Mouse (Mus musculus) hindbrain, postnatal 0 days (tissue): ENCODE measurements around the gene Tcf7. TPM values are rescaled to one million over a fixed set of nuclear protein-coding genes. Genes with fewer than 3 reads are reported as not detected.
A peak's percentile ranks its signal among the peaks of the same experiment; 100 is the strongest.

Source experiments
- ATAC-seq: fragments of 200-750 bp; cut with Nextera tagmentation; 2 replicates; pipeline ENCODE4 v1.8.0; 2017; ENCODE audit warnings: mild to moderate bottlenecking, moderate TSS enrichment, moderate library complexity
- DNase-seq: peaks from one replicate; pipeline ENCODE4 v3.0.0-alpha.2; 2015; ENCODE audit warnings: low spot score
- H3K27ac ChIP-seq: fragments of 300-500 bp; sonication (generic); 2 replicates; pipeline ENCODE4 v1.5.1; 2014; ENCODE audit warnings: mild to moderate bottlenecking
- H3K27me3 ChIP-seq: fragments of 300-500 bp; sonication (generic); 2 replicates; pipeline ENCODE4 v1.6.1; 2014; ENCODE audit warnings: low read length, mixed read lengths; ENCODE audit not compliant: insufficient read depth
- H3K36me3 ChIP-seq: fragments of 300-500 bp; sonication (generic); 2 replicates; pipeline ENCODE4 v1.6.1; 2014; ENCODE audit warnings: low read length, mixed read lengths; ENCODE audit not compliant: insufficient read depth
- H3K4me1 ChIP-seq: fragments of 300-500 bp; sonication (generic); 2 replicates; pipeline ENCODE4 v1.6.1; 2014; ENCODE audit warnings: antibody characterized with exemption, low read length, mixed read lengths; ENCODE audit not compliant: insufficient read depth
- H3K4me2 ChIP-seq: fragments of 300-500 bp; sonication (generic); 2 replicates; pipeline ENCODE4 v1.6.1; 2014; ENCODE audit warnings: low read depth, mild to moderate bottlenecking, low read length, moderate library complexity, mixed read lengths
- H3K4me3 ChIP-seq: fragments of 300-500 bp; sonication (generic); 2 replicates; pipeline ENCODE4 v1.5.1; 2014; ENCODE audit warnings: low read length
- H3K9ac ChIP-seq: fragments of 300-500 bp; sonication (generic); replicated peaks from 2 replicates; pipeline ENCODE4 v1.6.1; 2014; ENCODE audit warnings: mild to moderate bottlenecking, low read length, moderate library complexity, mixed read lengths
- H3K9me3 ChIP-seq: fragments of 300-500 bp; sonication (generic); 2 replicates; pipeline ENCODE4 v1.6.1; 2016; ENCODE audit warnings: low read length, mixed read lengths
- CTCF ChIP-seq: IDR thresholded peaks from 2 replicates; pipeline ENCODE4 v1.5.1; 2016; ENCODE audit warnings: antibody characterized with exemption, control low read depth, low read depth
- WGBS: fragments of 180-500 bp; shearing (Covaris S2); extraction: QIAGEN DNeasy Blood & Tissue Kit; methylation state at CpG from one replicate; pipeline ENCODE4 v1.1.7; 2014; 5-methylcytosine and 5-hydroxymethylcytosine counted together
- polyA plus RNA-seq: library from polyadenylated mRNA; unstranded; fragments of >200 nt; fragmentation: Nextera tagmentation; extraction: Ambion mirVana; gene quantifications from 2 replicates; pipeline ENCODE4 v1.2.1, GENCODE M21; 2015
- total RNA-seq: library from RNA; depleted of rRNA; stranded (reverse); fragments of >200 nt; gene quantifications from 2 replicates; pipeline ENCODE4 v1.2.3, GENCODE M21; 2014

Tcf7 gene
- total and polyA plus RNA-seq, 2 experiments from 2014 or later, result 3.3 to 4.3 TPM

DNA sequence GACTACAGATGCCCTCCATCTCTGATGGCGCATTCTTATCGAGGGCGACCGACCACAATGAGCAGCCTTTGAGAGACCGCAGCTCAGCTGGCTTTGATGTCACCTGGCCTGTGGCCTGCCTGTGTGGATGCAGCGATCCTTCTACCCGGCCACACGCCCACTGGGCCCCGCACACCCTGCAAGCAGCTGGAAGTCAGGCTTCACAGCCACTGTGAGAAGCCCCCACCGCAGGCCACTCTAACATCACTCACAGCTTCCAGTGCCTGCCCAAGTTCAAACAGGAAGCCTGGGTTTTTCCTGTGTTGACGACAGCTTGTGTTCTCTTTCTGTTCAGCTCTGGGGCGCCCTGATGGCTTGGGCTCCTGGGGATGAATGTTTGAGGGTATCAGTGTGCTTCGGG is 35.6 kb upstream of the Tcf7 start:
- Histone ChIP-seq H3K36me3 (no peaks in the 10 kb centered on the region), H3K27ac (no peak overlapping the region), H3K9me3 (no peaks in the 10 kb centered on the region), H3K4me2 (no peak overlapping the region), H3K27me3 (no peaks in the 10 kb centered on the region), H3K4me1 (no peaks in the 10 kb centered on the region), H3K4me3 (no peak overlapping the region), H3K9ac (no peak overlapping the region)
- DNase-seq (no peak), ATAC-seq (no peak)
- 75% methylated on average over 13 of the region's 13 CpGs for WGBS
- no peak for TF ChIP-seq CTCF

DNA sequence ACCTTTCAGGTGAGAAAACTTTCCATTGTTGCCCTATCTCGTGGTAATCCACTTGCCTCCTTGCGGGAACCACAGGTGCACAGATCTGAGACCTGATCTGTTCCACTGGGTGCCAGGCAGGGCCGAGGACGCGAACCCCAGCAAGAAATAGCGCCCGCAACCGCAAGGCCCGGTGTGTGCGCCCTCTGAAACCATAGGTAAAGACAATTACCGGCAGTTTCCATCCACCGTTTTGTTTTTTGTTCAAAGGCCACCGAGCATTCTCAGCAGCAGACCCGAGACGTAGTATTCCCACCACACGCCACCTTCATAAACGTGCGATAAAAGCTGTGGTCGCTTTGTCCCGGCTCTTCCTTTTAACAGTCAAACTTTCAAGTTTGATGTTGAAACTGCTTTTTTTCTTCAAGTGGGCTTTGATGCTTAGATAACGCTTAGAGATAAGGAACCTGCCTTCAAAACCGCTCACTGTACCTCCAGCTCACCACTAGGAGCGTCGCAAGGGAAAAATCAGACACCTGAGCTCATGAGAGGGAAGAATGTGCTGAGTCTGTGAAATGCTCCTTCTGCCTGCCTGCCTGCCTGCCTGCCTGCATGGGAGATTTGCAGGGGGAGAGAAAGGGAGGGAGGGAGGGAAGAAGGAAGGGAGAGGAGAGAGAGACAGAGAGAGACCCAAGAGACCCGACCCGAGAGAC is 31.4 kb upstream of the Tcf7 start:
- no peak overlapping the region for H3K4me2 ChIP-seq
- H3K9me3 ChIP-seq, result no peaks in the 10 kb centered on the region
- peak; percentile 62 for TF ChIP-seq CTCF
- peak; percentile 59 for DNase-seq
- no peak overlapping the region for H3K9ac ChIP-seq
- no peak overlapping the region for H3K4me3 ChIP-seq
- ATAC-seq, result peak; percentile 35; the same call in 1 of the 2 replicates
- H3K36me3 ChIP-seq, result no peaks in the 10 kb centered on the region
- no peaks in the 10 kb centered on the region for H3K27me3 ChIP-seq
- WGBS, result 25% methylated on average over 26 of the region's 26 CpGs
- no peaks in the 10 kb centered on the region for H3K4me1 ChIP-seq
- H3K27ac ChIP-seq, result no peak overlapping the region

DNA sequence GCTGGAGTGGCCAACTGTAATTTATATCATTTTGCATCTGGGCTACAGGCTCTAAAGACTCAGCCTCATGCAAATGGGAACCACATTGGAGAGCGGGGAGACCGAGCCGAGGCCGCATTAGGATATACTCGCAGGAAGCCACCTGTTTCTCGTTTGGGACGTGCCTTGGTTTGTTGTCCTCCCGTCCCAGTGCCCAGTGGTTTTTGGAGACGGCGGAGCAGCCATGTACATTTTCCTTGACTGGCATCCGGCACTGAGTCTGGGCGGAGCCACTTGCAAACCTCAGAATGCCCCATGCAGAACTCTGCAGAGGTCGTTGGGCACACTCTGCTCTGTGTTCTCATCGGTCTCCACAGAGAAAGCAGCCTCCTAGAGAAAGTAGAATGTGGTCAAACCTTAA is 27.9 kb upstream of the Tcf7 start:
- 81% methylated on average over 14 of the region's 14 CpGs for WGBS
- no peaks in the 10 kb centered on the region for H3K36me3 ChIP-seq
- no peaks in the 10 kb centered on the region for H3K4me1 ChIP-seq
- no peak overlapping the region for H3K27ac ChIP-seq
- no peak overlapping the region for H3K4me3 ChIP-seq
- DNase-seq (no peak), ATAC-seq (no peak)
- no peak overlapping the region for H3K4me2 ChIP-seq
- H3K27me3 ChIP-seq, result no peaks in the 10 kb centered on the region
- no peak overlapping the region for H3K9ac ChIP-seq
- H3K9me3 ChIP-seq, result no peaks in the 10 kb centered on the region
- no peak for TF ChIP-seq CTCF

DNA sequence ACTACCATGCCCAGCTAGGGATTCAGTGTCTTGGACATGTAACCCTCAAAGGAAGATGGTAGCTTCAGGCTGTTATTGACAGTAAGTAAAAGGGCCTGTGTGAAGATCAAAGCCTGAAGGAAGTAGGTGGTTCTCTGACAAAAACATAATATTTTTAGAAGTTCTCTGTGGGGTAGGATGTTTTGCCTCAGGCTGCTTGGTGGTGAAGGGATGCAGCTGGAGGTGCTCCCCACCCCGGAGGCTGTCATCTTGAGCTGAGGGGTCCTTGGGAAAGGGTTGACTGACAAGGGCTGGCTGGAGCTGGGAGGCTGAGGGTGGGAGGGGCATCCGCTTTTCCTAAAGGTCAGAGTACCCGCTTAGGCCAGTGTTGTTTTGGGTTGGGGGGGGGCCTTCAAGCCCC is 26.7 kb upstream of the Tcf7 start:
- Histone ChIP-seq H3K4me1 (no peaks in the 10 kb centered on the region), H3K27me3 (no peaks in the 10 kb centered on the region), H3K9me3 (no peaks in the 10 kb centered on the region), H3K36me3 (no peaks in the 10 kb centered on the region), H3K27ac (no peak overlapping the region), H3K4me2 (no peak overlapping the region), H3K4me3 (no peak overlapping the region), H3K9ac (no peak overlapping the region)
- DNase-seq (no peak), ATAC-seq (no peak)
- no peak for TF ChIP-seq CTCF
- WGBS, result 64% methylated on average over 3 of the region's 3 CpGs

DNA sequence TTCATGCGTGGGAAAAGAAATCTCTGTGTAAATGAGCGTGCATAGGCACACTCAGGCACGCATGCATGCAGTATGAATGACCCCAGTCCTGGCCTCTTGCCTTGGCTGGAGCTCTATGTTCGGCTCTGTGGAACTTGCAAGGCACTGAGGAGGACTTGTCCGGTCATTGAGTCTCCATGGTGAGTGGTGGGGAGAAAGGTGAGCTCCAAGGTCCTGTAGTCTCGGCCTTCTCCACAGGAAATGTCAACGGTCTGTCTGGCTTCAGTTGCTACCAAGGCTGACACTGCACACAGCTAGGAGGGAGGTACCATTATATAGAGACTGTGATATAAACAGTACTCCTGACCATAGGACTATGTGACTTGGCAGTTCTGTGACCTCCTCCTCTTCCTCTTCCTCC is 23.6 kb upstream of the Tcf7 start:
- ATAC-seq (no peak), DNase-seq (no peak)
- Histone ChIP-seq H3K9me3 (no peaks in the 10 kb centered on the region), H3K4me1 (no peaks in the 10 kb centered on the region), H3K27me3 (no peaks in the 10 kb centered on the region), H3K9ac (no peak overlapping the region), H3K27ac (no peak overlapping the region), H3K36me3 (no peaks in the 10 kb centered on the region), H3K4me2 (no peak overlapping the region), H3K4me3 (no peak overlapping the region)
- 88% methylated on average over 7 of the region's 7 CpGs for WGBS
- TF ChIP-seq CTCF, result no peak

DNA sequence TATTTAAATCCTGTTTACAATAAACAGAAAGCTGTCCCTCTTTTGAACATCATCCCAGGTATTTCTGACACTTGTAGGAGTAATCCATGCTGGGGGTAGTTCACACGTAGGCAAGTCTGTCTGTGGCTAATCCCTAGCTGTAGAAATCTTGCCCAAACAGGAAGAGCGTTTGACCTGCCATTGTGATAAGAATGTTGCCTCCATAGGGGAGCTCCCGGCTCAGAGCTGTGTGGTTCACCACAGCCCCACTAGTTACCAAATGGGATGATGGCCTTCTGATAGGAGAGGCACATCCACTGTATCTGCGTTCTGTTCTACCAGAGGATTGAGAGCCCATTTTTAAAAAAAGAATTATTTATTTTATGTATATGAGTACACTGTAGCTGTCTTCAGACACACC is 22.5 kb upstream of the Tcf7 start:
- Histone ChIP-seq H3K4me2 (no peak overlapping the region), H3K27me3 (no peaks in the 10 kb centered on the region), H3K36me3 (no peaks in the 10 kb centered on the region), H3K9me3 (no peaks in the 10 kb centered on the region), H3K4me1 (no peaks in the 10 kb centered on the region), H3K4me3 (no peak overlapping the region), H3K9ac (no peak overlapping the region), H3K27ac (no peak overlapping the region)
- TF ChIP-seq CTCF, result no peak
- no peak for ATAC-seq
- no peak for DNase-seq
- 63% methylated on average over 4 of the region's 4 CpGs for WGBS

DNA sequence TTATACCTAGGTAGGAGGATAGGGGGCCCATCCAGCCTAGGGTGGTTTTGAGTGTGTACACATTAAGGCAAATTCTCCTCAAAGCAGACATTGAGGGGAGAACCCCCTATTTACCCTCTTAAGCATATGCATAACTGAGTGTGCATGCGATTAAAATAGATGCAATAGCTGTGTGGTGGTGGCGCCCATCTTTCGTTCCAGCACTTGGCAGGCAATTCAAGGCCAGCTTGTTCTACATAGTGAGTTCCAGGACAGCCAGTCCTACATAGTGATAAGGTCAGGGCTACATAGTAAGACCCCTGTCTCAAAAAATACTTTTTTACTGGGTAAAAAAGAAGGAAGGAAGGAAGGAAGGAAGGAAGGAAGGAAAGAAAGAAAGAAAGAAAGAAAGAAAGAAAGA is 19.9 kb upstream of the Tcf7 start:
- H3K4me1 ChIP-seq, result no peaks in the 10 kb centered on the region
- ATAC-seq (no peak), DNase-seq (no peak)
- no peak overlapping the region for H3K27ac ChIP-seq
- no peak for TF ChIP-seq CTCF
- no peaks in the 10 kb centered on the region for H3K27me3 ChIP-seq
- H3K4me3 ChIP-seq, result no peak overlapping the region
- no peak overlapping the region for H3K4me2 ChIP-seq
- H3K9me3 ChIP-seq, result no peaks in the 10 kb centered on the region
- 78% methylated on average over 3 of the region's 3 CpGs for WGBS
- H3K9ac ChIP-seq, result no peak overlapping the region
- no peaks in the 10 kb centered on the region for H3K36me3 ChIP-seq
